ENCODE assay signal across 1 mouse cellular context in the genomic region with DNA sequence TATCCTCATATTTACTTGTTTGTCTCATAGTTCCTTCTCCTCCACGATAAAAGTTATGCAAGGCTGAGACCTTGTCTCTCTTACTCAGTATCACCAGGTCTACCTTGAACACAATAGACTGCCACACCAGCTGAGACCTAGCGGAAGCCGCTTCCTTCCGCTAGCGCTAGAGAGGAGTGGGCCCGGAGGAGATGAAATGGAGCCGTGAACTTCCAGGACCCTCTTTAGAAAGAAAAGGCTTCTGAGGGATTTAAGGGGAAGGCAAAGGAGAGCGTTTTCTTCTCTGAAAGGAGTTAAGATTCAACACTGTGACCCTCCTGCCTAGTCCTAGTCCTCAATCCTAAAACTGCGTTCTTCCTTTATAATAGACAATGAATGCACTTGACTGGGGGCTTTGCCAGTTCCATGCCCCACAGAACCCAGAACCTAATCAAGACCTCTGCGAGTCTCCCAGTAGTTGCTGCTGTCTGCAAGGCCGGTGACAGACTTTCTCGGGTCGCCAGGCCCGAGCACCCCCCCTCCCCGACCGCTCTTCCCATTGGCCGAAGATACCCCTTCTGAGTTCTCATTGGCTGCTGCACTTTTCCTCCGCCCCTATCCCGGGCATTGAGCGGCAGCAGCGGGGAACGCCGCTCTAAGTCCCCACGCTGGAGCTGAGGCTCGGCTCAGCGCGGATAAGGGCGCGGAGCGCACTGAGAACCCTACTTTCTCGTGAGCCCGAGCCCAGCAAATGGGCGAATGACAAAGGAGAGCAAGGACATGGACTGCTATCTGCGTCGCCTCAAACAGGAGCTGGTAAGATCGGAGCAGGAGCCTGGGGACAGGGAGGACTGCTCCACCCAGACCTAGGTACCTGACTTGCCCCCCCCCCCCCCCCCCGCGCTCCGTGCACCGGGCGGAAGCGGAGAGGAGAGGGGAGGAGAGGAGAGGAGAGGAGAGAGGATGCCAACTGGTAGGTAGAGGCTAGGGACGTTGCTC.
TF ChIP-seq lines count a peak whose summit lies in the region.

A gene (plus strand): TSS at position 569 of the 978 bp plus-strand sequence.

TF ChIP-seq in CH12.LX, 34 proteins besides CTCF, POLR2A, EP300 and RAD21 (continued from another document):
- TF ChIP-seq USF2 (conservative IDR thresholded peaks at IDR 0.05; ENCODE audit: low read depth, low read length), result no peak
- no peak for TF ChIP-seq NRF1 (IDR thresholded peaks at IDR 0.05; ENCODE audit: low read depth, low read length)
- TF ChIP-seq PAX5 (IDR thresholded peaks at IDR 0.05; ENCODE audit: low read length), result no peak
- TF ChIP-seq CHD2 (IDR thresholded peaks at IDR 0.05; ENCODE audit: low read length), result 0 out of 2 replicates have a peak, but pooled peaks have one; percentile 48
- no peak for TF ChIP-seq ZNF384 (IDR thresholded peaks at IDR 0.05; ENCODE audit: low read depth, low read length)
- TF ChIP-seq TCF12 (IDR thresholded peaks at IDR 0.05; ENCODE audit: low read depth, low read length), result peak; percentile 55
- TF ChIP-seq MAFK (IDR thresholded peaks at IDR 0.05; ENCODE audit: insufficient replicate concordance, low read length), result no peak
- TF ChIP-seq SIN3A (IDR thresholded peaks at IDR 0.05; ENCODE audit: low read length), result peak; percentile 46; the same call in 1 of the 2 replicates
- no peak for TF ChIP-seq TBP (conservative IDR thresholded peaks at IDR 0.05; ENCODE audit: low read depth, low read length)
- TF ChIP-seq GABPA (IDR thresholded peaks at IDR 0.05; ENCODE audit: insufficient replicate concordance, low read depth, low read length), result no peak
- TF ChIP-seq MEF2A (IDR thresholded peaks at IDR 0.05; ENCODE audit: borderline replicate concordance, low read depth, low read length), result no peak
- no peak for TF ChIP-seq ETS1 (conservative IDR thresholded peaks at IDR 0.05; ENCODE audit: low read depth, low read length)
- peak; percentile 75; the same call in 1 of the 2 replicates for TF ChIP-seq MAZ (IDR thresholded peaks at IDR 0.05; ENCODE audit: low read depth, low read length)
- TF ChIP-seq MXI1 (IDR thresholded peaks at IDR 0.05; ENCODE audit: low read depth, low read length), result peak; percentile 33
- TF ChIP-seq SMC3 (IDR thresholded peaks at IDR 0.05; ENCODE audit: low read depth, low read length), result no peak
- no peak for TF ChIP-seq USF1 (IDR thresholded peaks at IDR 0.05; ENCODE audit: low read depth, low read length)
- no peak for TF ChIP-seq IRF4 (IDR thresholded peaks at IDR 0.05; ENCODE audit: low read depth, low read length)
- TF ChIP-seq NELFE (IDR thresholded peaks at IDR 0.05; ENCODE audit: low read depth, low read length), result no peak
